Mouse (Mus musculus) heart, embryonic 11.5 days (tissue): Measurements from ENCODE around the gene Gdpd5. TPM values are rescaled to one million over a fixed set of nuclear protein-coding genes. Genes with fewer than 3 reads are reported as not detected.

Source experiments
- ATAC-seq: fragments of 200-750 bp; cut with Nextera tagmentation; replicated peaks from 2 replicates; pipeline ENCODE4 v1.8.0; 2017; ENCODE audit warnings: moderate library complexity; ENCODE audit not compliant: insufficient number of reproducible peaks, low FRiP score, low TSS enrichment
- H3K27ac ChIP-seq: fragments of 300-500 bp; sonication (generic); 2 replicates; pipeline ENCODE4 v1.5.1; 2014; ENCODE audit warnings: mild to moderate bottlenecking, low read depth, low read length
- H3K27me3 ChIP-seq: fragments of 300-500 bp; sonication (generic); 2 replicates; pipeline ENCODE4 v1.6.1; 2014; ENCODE audit warnings: mild to moderate bottlenecking, low read length, mixed read lengths; ENCODE audit not compliant: control insufficient read depth, insufficient read depth
- H3K36me3 ChIP-seq: fragments of 300-500 bp; sonication (generic); 2 replicates; pipeline ENCODE4 v1.6.1; 2014; ENCODE audit warnings: mild to moderate bottlenecking, low read length, moderate library complexity, mixed read lengths; ENCODE audit not compliant: control insufficient read depth, insufficient read depth
- H3K4me1 ChIP-seq: fragments of 300-500 bp; sonication (generic); 2 replicates; pipeline ENCODE4 v1.6.1; 2014; ENCODE audit warnings: low read length; ENCODE audit not compliant: control insufficient read depth, insufficient read depth
- H3K4me2 ChIP-seq: fragments of 300-500 bp; sonication (generic); 2 replicates; pipeline ENCODE4 v1.6.1; 2014; ENCODE audit warnings: mild to moderate bottlenecking, moderate library complexity
- H3K4me3 ChIP-seq: fragments of 300-500 bp; sonication (generic); 2 replicates; pipeline ENCODE4 v1.5.1; 2014; ENCODE audit warnings: low read depth, low read length
- H3K9ac ChIP-seq: fragments of 300-500 bp; sonication (generic); 2 replicates; pipeline ENCODE4 v1.6.1; 2014; ENCODE audit warnings: mild to moderate bottlenecking, low read depth, low read length, moderate library complexity
- H3K9me3 ChIP-seq: fragments of 300-500 bp; sonication (generic); replicated peaks from 2 replicates; pipeline ENCODE4 v1.6.1; 2016; ENCODE audit warnings: low read length; ENCODE audit not compliant: control insufficient read depth
- WGBS: fragments of 180-500 bp; shearing (Covaris S2); extraction: QIAGEN DNeasy Blood & Tissue Kit; methylation state at CpG from one replicate; pipeline ENCODE4 v1.1.7; 2014; ENCODE audit not compliant: insufficient replicate concordance; 5-methylcytosine and 5-hydroxymethylcytosine counted together
- polyA plus RNA-seq: library from polyadenylated mRNA; unstranded; fragments of >200 nt; fragmentation: Nextera tagmentation; extraction: Ambion mirVana; gene quantifications from 2 replicates; pipeline ENCODE4 v1.2.1, GENCODE M21; 2014

Gene Gdpd5
- polyA plus RNA-seq, 1 experiment from 2014 or later = 20.8 TPM

DNA sequence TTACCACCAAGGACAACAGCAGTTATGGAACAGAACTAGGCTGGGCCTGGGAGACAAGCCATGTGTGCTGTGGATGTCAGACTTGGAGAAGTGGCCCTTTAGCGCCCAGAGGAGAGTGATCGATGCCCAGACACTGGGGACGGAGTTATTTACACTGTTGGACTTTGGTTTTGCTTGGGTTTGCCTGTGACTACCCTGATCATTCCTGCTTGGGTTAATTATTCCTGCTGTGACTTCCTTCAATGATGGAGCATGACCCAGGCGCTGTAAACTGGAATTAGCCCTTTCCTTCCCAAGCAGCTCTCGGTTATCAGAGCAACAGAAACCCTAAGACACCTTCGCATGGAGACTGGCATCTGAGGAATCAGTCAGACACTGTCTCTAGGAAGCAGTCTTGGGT is 39.8 kb downstream of the Gdpd5 start:
- Histone ChIP-seq H3K4me3 (no peak overlapping the region), H3K27me3 (no peaks in the 10 kb centered on the region), H3K27ac (no peak overlapping the region), H3K4me2 (no peak overlapping the region), H3K9ac (no peak overlapping the region), H3K4me1 (peaks cover 12% of the 10 kb centered on the region), H3K9me3 (no peaks in the 10 kb centered on the region), H3K36me3 (no peaks in the 10 kb centered on the region)
- 78% methylated on average over 6 of the region's 6 CpGs for WGBS
- no peak for ATAC-seq

DNA sequence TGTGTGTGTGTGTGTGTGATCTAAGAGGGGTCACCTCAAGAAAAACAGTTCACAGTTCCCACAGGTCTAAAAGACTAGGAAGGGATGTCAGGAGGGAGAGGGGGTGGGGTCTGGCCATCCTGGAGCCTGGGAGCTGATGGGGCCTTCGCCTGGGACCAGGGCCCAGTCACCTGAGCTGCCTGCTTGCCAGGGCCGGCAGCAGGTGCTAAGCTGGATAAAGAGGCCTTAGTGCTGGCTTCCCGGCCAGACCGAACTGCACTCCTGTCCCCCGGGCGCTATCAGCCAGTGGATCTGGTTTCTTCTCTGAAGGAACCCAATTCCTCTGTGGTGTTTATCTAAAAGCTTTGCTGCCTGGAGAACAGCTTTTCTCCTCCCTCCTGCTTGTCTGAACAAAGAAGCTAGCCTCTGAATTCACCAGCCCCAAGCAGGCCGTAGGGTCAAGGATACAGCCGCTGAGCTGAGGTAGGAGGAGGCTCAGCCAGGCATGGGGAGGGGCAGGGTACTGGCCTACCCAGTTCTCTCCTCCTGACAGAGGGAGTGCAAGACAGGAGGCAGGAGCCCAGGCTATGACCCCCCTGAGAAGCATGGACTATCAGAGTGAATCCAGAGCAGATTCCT is 43.4 kb downstream of the Gdpd5 start:
- Histone ChIP-seq H3K27me3 (no peaks in the 10 kb centered on the region), H3K36me3 (no peaks in the 10 kb centered on the region), H3K27ac (peak overlapping the region; percentile 46; the same call in 1 of the 2 replicates), H3K9me3 (no peaks in the 10 kb centered on the region), H3K4me2 (no peak overlapping the region), H3K4me3 (no peak overlapping the region), H3K4me1 (peaks cover 16% of the 10 kb centered on the region), H3K9ac (0 out of 2 replicates have a peak overlapping the region, but pooled peaks have one; percentile 22)
- no peak for ATAC-seq
- 24% methylated on average over 7 of the region's 8 CpGs for WGBS

DNA sequence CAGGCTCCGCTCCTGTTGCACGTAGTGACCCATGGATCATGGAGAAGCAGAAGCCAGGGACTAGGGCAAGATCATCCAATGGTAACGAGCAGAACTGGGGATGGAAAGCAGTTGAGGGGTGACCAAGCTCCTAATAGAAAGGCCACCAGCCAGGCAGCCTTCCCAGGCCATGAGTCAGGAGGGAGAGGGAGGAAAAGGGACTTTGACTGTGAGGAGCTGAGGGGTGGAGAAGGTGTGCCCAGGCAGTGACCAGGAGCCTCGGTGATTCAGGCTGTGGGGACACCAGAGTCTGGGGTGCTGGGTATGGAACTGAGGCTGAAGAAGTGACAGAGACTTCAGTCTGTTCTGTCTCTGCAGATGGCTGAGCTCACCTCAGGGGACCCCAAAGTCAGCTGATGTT is 44.5 kb downstream of the Gdpd5 start:
- Histone ChIP-seq H3K4me3 (no peak overlapping the region), H3K27ac (no peak overlapping the region), H3K4me2 (no peak overlapping the region), H3K9ac (no peak overlapping the region), H3K36me3 (no peaks in the 10 kb centered on the region), H3K27me3 (no peaks in the 10 kb centered on the region), H3K4me1 (peaks cover 19% of the 10 kb centered on the region), H3K9me3 (no peaks in the 10 kb centered on the region)
- ATAC-seq = no peak
- 81% methylated on average over 4 of the region's 4 CpGs for WGBS

DNA sequence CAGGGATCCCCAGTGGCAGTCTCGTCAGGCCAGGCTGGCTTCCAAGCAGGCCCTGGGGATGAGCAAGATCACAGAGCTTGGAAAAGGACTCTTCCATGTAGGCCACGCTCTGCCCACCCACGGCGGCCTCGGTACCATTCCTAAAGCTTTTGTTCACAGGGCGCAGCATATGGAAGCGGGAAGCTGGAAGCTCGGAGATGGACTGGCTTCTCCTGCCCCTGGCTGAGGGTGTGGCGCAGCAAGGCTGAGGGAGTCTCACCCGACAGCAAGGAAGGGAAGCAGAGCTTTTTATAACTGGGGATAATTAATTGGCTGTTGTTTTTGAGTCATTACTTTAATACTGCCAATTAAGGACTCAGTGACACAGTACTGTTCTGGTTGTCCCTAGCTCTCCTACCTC is 45.8 kb downstream of the Gdpd5 start:
- Histone ChIP-seq H3K9ac (no peak overlapping the region), H3K9me3 (no peaks in the 10 kb centered on the region), H3K4me1 (peaks cover 19% of the 10 kb centered on the region), H3K4me3 (no peak overlapping the region), H3K36me3 (no peaks in the 10 kb centered on the region), H3K27ac (no peak overlapping the region), H3K27me3 (no peaks in the 10 kb centered on the region), H3K4me2 (no peak overlapping the region)
- WGBS = 77% methylated on average over 10 of the region's 10 CpGs
- no peak for ATAC-seq

DNA sequence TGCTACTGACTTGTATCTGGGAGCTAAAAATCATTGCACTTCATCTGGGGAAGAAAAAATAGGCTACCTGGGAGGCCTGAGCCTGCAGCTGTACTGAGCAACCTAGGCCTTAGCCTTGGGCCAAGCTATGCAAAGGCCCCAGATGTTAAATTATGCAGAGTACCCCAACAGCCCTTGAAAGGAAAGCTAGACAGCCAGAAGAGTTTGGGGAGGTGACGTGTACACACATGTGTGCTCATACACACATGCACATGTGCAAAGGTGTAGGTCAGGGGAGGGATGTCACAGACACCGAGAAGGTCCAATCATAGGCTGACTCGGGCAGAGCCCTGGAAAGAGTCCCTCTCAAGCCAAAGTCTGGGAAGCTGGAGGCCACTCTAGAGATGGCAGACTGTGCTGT is 46.8 kb downstream of the Gdpd5 start:
- no peak overlapping the region for H3K4me2 ChIP-seq
- no peaks in the 10 kb centered on the region for H3K9me3 ChIP-seq
- H3K4me3 ChIP-seq = no peak overlapping the region
- H3K27ac ChIP-seq = no peak overlapping the region
- H3K4me1 ChIP-seq = peaks cover 28% of the 10 kb centered on the region
- 86% methylated on average over 3 of the region's 3 CpGs for WGBS
- H3K9ac ChIP-seq = no peak overlapping the region
- no peak for ATAC-seq
- no peaks in the 10 kb centered on the region for H3K27me3 ChIP-seq
- no peaks in the 10 kb centered on the region for H3K36me3 ChIP-seq

DNA sequence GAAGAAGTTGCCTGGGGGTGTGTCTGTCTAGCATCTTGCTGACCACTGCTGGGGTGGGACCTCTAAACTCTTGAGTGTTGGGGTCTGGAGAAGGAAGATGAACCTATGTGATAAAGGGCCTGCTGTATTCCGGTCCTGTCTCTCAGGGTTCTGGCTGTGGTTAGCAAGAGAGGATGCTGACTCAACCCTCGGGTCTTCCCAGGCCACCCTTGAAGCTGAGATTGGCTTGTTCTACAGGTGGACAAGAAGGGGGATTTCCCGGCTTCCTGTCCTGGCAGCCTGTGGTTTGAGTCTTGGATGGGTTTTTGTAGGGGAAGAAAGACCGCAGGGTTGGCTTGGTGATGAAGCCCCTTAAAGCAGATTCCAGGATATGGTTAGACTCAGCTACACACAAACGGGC is 47.6 kb downstream of the Gdpd5 start:
- ATAC-seq = no peak

DNA sequence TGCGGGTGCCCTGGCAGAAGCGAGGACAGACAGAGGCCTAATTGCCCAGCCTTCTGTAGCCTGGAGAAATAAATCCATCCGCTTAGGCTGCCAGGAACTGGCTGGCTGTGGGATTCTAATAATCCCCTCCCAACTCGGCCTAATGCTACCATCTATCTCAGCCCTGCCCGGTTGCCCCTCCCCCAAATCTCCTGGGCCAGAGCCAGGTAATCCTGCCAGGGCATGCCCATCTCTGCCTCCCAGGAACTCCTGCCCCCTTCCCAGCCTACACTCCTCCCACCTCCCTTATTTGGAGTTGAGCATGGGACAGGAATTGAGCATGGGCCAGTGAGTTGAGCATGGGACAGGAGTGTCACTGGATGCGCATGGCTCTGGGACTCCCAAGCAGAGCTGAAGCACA is 48.6 kb downstream of the Gdpd5 start:
- 60% methylated on average over 6 of the region's 6 CpGs for WGBS
- Histone ChIP-seq H3K4me2 (no peak overlapping the region), H3K36me3 (no peaks in the 10 kb centered on the region), H3K9ac (no peak overlapping the region), H3K9me3 (no peaks in the 10 kb centered on the region), H3K27me3 (no peaks in the 10 kb centered on the region), H3K4me1 (peaks cover 37% of the 10 kb centered on the region), H3K4me3 (no peak overlapping the region), H3K27ac (no peak overlapping the region)
- ATAC-seq = no peak

More for the DNA sequence above, 47.6 kb downstream of the Gdpd5 start:
- no peaks in the 10 kb centered on the region for H3K27me3 ChIP-seq
- no peak overlapping the region for H3K4me3 ChIP-seq
- H3K27ac ChIP-seq = no peak overlapping the region
- peaks cover 35% of the 10 kb centered on the region for H3K4me1 ChIP-seq
- H3K36me3 ChIP-seq = no peaks in the 10 kb centered on the region
- H3K4me2 ChIP-seq = no peak overlapping the region
- H3K9me3 ChIP-seq = no peaks in the 10 kb centered on the region
- 67% methylated on average over 5 of the region's 5 CpGs for WGBS
- H3K9ac ChIP-seq = no peak overlapping the region

DNA sequence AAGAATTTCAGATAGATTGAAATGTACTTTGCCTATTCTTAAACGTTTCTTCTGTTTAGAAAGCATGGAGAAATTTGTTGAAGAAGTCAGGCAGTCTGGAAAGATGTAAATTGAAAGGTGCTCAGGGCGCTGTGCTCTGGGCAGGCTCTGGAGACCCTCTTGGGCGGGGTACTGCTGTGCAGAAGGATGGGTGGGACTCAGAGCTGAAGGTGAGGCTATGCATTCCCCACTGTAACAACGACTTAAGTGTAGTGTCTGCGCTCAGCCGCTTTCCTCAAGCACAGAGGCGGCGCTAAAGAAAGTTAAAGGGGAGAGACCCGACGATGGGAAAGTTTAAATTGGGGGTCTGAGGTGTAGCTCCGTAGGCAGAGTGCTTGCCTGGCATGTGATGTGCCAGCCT is 49.0 kb downstream of the Gdpd5 start:
- WGBS = 68% methylated on average over 11 of the region's 11 CpGs
- peaks cover 37% of the 10 kb centered on the region for H3K4me1 ChIP-seq

DNA sequence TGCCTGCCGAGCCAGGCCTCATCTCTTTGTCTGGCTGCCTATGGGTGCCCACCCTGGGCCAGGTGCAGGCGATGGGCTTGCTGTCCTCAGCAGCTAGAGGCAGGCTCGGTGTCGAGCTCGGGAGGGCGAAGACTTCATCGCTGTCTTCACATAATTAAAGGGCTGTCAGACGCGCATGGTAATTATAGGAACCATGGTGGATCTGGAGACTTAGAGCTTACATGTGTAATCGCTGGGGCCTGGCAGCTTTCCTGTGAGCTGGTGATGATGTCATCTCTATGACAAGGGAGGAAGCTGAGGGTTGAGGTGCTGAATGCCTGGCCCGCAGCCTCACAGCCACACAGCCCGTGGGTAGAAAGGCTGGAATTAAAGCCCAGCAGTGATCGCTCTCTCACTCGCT is 51.0 kb downstream of the Gdpd5 start:
- WGBS = 59% methylated on average over 14 of the region's 14 CpGs
- Histone ChIP-seq H3K9ac (no peak overlapping the region), H3K4me3 (no peak overlapping the region), H3K4me1 (peaks cover 45% of the 10 kb centered on the region), H3K9me3 (no peaks in the 10 kb centered on the region), H3K27ac (no peak overlapping the region), H3K4me2 (no peak overlapping the region), H3K36me3 (no peaks in the 10 kb centered on the region; the same call in 1 of the 2 replicates), H3K27me3 (no peaks in the 10 kb centered on the region)
- ATAC-seq = no peak

More for the DNA sequence above, 49.0 kb downstream of the Gdpd5 start:
- no peaks in the 10 kb centered on the region for H3K36me3 ChIP-seq
- H3K4me2 ChIP-seq = no peak overlapping the region
- ATAC-seq = no peak
- H3K9me3 ChIP-seq = no peaks in the 10 kb centered on the region
- H3K27ac ChIP-seq = no peak overlapping the region
- H3K9ac ChIP-seq = no peak overlapping the region
- no peak overlapping the region for H3K4me3 ChIP-seq
- H3K27me3 ChIP-seq = no peaks in the 10 kb centered on the region
